Mouse (Mus musculus) E14TG2a.4 (cell line): ENCODE data around the gene Gramd1b.

Experiments
- H3K27me3 ChIP-seq: 2 replicates; pipeline ENCODE4 v1.6.1; 2014; ENCODE audit warnings: low read length, control low read depth; ENCODE audit not compliant: insufficient read depth
- H3K36me3 ChIP-seq: 2 replicates; pipeline ENCODE4 v1.6.1; 2014; ENCODE audit warnings: low read length, control low read depth; ENCODE audit not compliant: insufficient read depth
- H3K4me1 ChIP-seq: replicated peaks from 2 replicates; pipeline ENCODE4 v1.6.1; 2014; ENCODE audit warnings: low read depth, low read length, control low read depth
- H3K4me3 ChIP-seq: replicated peaks from 2 replicates; pipeline ENCODE4 v1.5.1; 2014; ENCODE audit warnings: mild to moderate bottlenecking, low read length
- H3K9me3 ChIP-seq: 2 replicates; pipeline ENCODE4 v1.6.1; 2014; ENCODE audit warnings: low read length, control low read depth
- CTCF ChIP-seq: conservative IDR thresholded peaks from 2 replicates; pipeline ENCODE4 v1.5.1; 2014; ENCODE audit warnings: low read length
- NANOG ChIP-seq: IDR thresholded peaks from 2 replicates; pipeline ENCODE4 v1.6.1; 2014; ENCODE audit warnings: borderline replicate concordance, low read length, mixed read lengths
- POU5F1 ChIP-seq: IDR thresholded peaks from 2 replicates; pipeline ENCODE4 v1.6.1; 2014; ENCODE audit warnings: low read length, borderline replicate concordance

The Gramd1b gene

GRCm38 (mm10) chr9:40245974-40246665, 285.1 kb downstream of the Gramd1b start:
- Histone ChIP-seq H3K36me3 (no peaks in the 10 kb centered on the region), H3K4me3 (no peak overlapping the region), H3K9me3 (no peaks in the 10 kb centered on the region; the same call in 1 of the 2 replicates), H3K4me1 (peaks cover 34% of the 10 kb centered on the region), H3K27me3 (no peaks in the 10 kb centered on the region)
- TF ChIP-seq NANOG (no peak), POU5F1 (no peak), CTCF (no peak)

GRCm38 (mm10) chr9:40245466-40245865, 285.7 kb downstream of the Gramd1b start:
- Histone ChIP-seq H3K36me3 (no peaks in the 10 kb centered on the region), H3K27me3 (no peaks in the 10 kb centered on the region), H3K9me3 (no peaks in the 10 kb centered on the region; the same call in 1 of the 2 replicates), H3K4me3 (no peak overlapping the region), H3K4me1 (peaks cover 41% of the 10 kb centered on the region)
- no peak for TF ChIP-seq CTCF
- no peak for TF ChIP-seq NANOG
- no peak for TF ChIP-seq POU5F1
